Mouse (Mus musculus) neural tube, embryonic 14.5 days (tissue): Measurements from ENCODE around the gene Coil. TPM values are rescaled to one million over a fixed set of nuclear protein-coding genes. Genes with fewer than 3 reads are reported as not detected.
"Not testable (repeated sequence)": the region's sequence is repeated elsewhere in the genome, so short reads cannot be mapped to it uniquely, and the experiment has no call there.

ENCODE experiments used
- ATAC-seq: fragments of 200-750 bp; cut with Nextera tagmentation; 2 replicates; pipeline ENCODE4 v1.8.0; 2017; ENCODE audit warnings: low read depth, mild to moderate bottlenecking, moderate TSS enrichment, moderate library complexity
- H3K27ac ChIP-seq: fragments of 300-500 bp; sonication (generic); 2 replicates; pipeline ENCODE4 v1.5.1; 2014; ENCODE audit warnings: low read depth, mild to moderate bottlenecking, control low read depth, low read length, moderate library complexity, mixed read lengths
- H3K27me3 ChIP-seq: fragments of 300-500 bp; sonication (generic); 2 replicates; pipeline ENCODE4 v1.6.1; 2014; ENCODE audit warnings: low read length; ENCODE audit not compliant: control insufficient read depth, insufficient read depth
- H3K36me3 ChIP-seq: fragments of 300-500 bp; sonication (generic); 2 replicates; pipeline ENCODE4 v1.6.1; 2014; ENCODE audit warnings: low read length, mixed read lengths; ENCODE audit not compliant: control insufficient read depth, insufficient read depth
- H3K4me1 ChIP-seq: fragments of 300-500 bp; sonication (generic); 2 replicates; pipeline ENCODE4 v1.6.1; 2014; ENCODE audit warnings: low read length; ENCODE audit not compliant: control insufficient read depth, insufficient read depth
- H3K4me2 ChIP-seq: fragments of 300-500 bp; sonication (generic); 2 replicates; pipeline ENCODE4 v1.6.1; 2014; ENCODE audit warnings: mild to moderate bottlenecking, low read depth, low read length, control low read depth
- H3K4me3 ChIP-seq: fragments of 300-500 bp; sonication (generic); 2 replicates; pipeline ENCODE4 v1.5.1; 2014; ENCODE audit warnings: low read depth, low read length, control low read depth, mixed read lengths
- H3K9ac ChIP-seq: fragments of 300-500 bp; sonication (generic); replicated peaks from 2 replicates; pipeline ENCODE4 v1.6.1; 2014; ENCODE audit warnings: low read depth, mild to moderate bottlenecking, control low read depth, low read length, mixed read lengths
- H3K9me3 ChIP-seq: fragments of 300-500 bp; sonication (generic); 2 replicates; pipeline ENCODE4 v1.6.1; 2016; ENCODE audit warnings: low read length; ENCODE audit not compliant: control insufficient read depth
- WGBS: fragments of 180-500 bp; shearing (Covaris S2); extraction: QIAGEN DNeasy Blood & Tissue Kit; methylation state at CpG from one replicate; pipeline ENCODE4 v1.1.7; 2014; 5-methylcytosine and 5-hydroxymethylcytosine counted together
- polyA plus RNA-seq: library from polyadenylated mRNA; unstranded; fragments of >200 nt; fragmentation: Nextera tagmentation; extraction: Ambion mirVana; gene quantifications from 2 replicates; pipeline ENCODE4 v1.2.1, GENCODE M21; 2014

Gene Coil
- polyA plus RNA-seq, 1 experiment from 2014 or later: 17.0 TPM

DNA sequence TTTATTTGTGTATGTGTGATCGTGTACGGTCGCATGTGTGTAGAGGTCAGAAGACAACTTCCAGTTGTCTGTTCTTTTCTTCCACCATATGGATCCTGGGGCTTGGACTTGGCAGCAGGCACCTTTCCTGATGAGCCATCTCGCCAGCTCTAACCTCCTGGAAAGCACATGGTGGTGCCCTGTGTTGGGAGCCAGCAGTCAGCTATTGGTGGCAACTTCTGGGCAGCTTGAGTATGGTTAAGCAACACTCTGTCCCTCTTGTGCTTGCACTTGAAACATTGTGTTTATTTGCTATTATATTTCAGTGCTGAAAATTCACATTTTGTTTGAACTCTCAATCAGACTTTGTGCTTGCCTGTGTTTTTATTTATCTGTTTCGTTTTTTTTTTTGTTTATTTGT is 18.9 kb downstream of the Coil start:
- peaks cover 11% of the 10 kb centered on the region; the same call in 1 of the 2 replicates for H3K36me3 ChIP-seq

DNA sequence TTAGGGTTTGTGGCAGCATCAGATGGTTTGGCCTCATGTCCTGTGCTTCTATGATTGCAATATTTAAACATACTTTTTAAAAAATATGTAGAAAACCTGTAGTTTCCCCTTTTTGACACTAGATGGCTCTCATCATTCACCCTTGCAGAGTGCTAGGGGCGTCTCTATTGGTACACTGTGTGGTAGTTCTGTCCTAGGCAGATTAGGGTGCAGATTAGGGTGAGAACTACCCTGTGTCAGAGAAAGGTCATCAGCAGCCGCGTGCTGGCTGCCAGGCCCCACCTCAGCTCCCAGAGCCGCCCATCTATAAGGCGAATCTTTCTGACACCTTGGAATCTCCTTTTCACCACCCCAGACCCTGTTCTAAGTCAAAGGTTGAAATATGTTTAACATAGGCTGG is 19.5 kb downstream of the Coil start:
- 71% methylated on average over 5 of the region's 5 CpGs for whole genome bisulfite sequencing
- ATAC-seq: no peak

More for the DNA sequence above, 18.9 kb downstream of the Coil start:
- Histone ChIP-seq H3K27me3 (no peaks in the 10 kb centered on the region), H3K4me1 (no peaks in the 10 kb centered on the region), H3K9ac (no peak overlapping the region), H3K27ac (no peak overlapping the region), H3K9me3 (no peaks in the 10 kb centered on the region), H3K4me2 (no peak overlapping the region), H3K4me3 (no peak overlapping the region)
- 82% methylated on average over 5 of the region's 5 CpGs for WGBS
- ATAC-seq: no peak

DNA sequence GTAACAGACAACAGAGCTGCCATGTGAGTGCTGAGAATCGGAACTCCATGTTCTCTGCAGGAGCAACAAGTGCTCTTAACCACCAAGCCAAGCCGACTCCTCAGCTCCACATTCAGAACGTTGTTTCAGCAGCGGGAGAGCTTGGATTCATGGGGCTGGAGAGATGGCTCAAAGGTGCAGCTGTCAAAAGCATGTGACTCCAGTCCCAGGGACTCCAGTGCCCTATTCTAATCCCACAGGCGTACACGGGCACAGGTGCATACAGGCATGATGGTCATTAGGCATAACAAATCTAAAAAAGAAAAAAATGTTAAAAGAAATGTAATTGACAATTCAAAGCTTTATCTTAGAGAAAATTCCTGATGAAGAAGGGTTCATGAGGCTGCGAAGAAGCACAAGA is 23.1 kb downstream of the Coil start:
- WGBS: 56% methylated on average over 7 of the region's 7 CpGs
- no peaks in the 10 kb centered on the region for H3K4me1 ChIP-seq
- no peaks in the 10 kb centered on the region for H3K27me3 ChIP-seq
- H3K4me3 ChIP-seq: no peak overlapping the region
- no peak overlapping the region for H3K4me2 ChIP-seq
- H3K36me3 ChIP-seq: no peaks in the 10 kb centered on the region
- no peaks in the 10 kb centered on the region for H3K9me3 ChIP-seq
- ATAC-seq: no peak
- H3K9ac ChIP-seq: no peak overlapping the region
- H3K27ac ChIP-seq: no peak overlapping the region

More for the DNA sequence above, 19.5 kb downstream of the Coil start:
- Histone ChIP-seq H3K4me2 (no peak overlapping the region), H3K4me3 (no peak overlapping the region), H3K9me3 (no peaks in the 10 kb centered on the region), H3K9ac (no peak overlapping the region), H3K27me3 (no peaks in the 10 kb centered on the region), H3K4me1 (no peaks in the 10 kb centered on the region), H3K36me3 (peaks cover 11% of the 10 kb centered on the region; the same call in 1 of the 2 replicates), H3K27ac (no peak overlapping the region)

DNA sequence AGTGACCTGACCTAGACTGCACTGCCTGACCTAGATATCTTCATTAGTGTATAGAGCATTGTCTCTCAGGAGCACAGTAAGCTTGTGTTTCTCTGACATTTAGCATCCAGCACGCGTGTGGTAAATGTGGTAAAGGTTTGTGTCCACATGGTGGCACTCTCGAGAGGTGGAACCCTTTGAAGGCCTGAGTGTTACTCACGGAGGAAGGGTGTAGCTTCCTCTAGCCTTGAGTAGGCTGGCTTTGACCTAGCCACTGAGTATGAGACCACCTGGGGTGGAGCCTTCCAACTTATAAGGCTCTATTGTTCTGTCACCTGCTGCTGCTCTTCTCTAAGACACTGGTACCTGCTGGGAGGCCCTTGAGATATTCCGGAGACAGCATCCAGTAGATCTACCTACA is 23.6 kb downstream of the Coil start:
- WGBS: 21% methylated on average over 5 of the region's 5 CpGs
- Histone ChIP-seq H3K9ac (no peak overlapping the region), H3K9me3 (no peaks in the 10 kb centered on the region), H3K27ac (no peak overlapping the region), H3K27me3 (no peaks in the 10 kb centered on the region), H3K36me3 (no peaks in the 10 kb centered on the region), H3K4me3 (no peak overlapping the region), H3K4me1 (no peaks in the 10 kb centered on the region), H3K4me2 (no peak overlapping the region)
- ATAC-seq: no peak

DNA sequence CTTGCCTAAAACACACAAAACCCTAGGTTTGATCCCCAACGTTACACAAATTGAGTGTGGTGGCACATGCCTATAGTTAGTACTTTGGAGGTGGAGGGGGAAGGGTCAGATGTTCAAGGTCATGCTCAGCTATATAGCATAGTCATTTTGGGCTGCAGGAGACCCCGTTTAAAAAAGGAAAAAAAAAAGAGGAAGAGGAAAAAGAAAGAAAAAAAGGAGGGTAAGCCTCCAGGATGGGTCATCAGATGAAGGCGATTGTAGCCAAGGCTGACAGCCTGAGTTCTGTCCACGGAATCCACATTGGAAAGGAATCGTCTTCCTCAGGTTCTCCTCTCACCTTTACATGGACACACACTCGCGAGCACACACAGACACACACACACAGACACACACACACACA is 24.4 kb downstream of the Coil start:
- no peak overlapping the region for H3K4me3 ChIP-seq
- WGBS: 93% methylated on average over 7 of the region's 7 CpGs

DNA sequence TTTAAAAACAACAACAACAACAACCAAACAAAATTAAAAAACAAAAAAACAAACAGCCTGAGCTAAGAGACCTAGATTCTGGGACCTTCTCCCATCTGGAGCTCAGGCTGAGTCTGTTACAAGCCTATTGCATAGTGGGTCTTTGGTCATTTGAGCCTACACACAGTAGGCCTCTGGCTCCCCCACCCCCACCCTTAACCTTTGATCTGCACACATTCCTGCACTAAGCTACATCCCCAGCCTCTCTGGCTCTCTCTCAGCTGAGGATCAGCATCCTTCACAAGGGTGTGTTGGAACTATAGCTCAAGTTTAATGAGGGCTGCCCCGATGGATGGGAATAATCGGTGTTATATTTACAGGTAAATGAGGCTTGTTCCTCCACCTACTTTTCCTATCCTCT is 25.6 kb downstream of the Coil start:
- no peaks in the 10 kb centered on the region for H3K4me1 ChIP-seq
- H3K4me3 ChIP-seq: no peak overlapping the region
- H3K9ac ChIP-seq: no peak overlapping the region
- peaks cover 11% of the 10 kb centered on the region; the same call in 1 of the 2 replicates for H3K27me3 ChIP-seq
- no peak overlapping the region for H3K4me2 ChIP-seq
- no peaks in the 10 kb centered on the region for H3K36me3 ChIP-seq
- no peaks in the 10 kb centered on the region for H3K9me3 ChIP-seq
- ATAC-seq: no peak
- 90% methylated on average over 2 of the region's 2 CpGs for WGBS
- H3K27ac ChIP-seq: no peak overlapping the region

More for the DNA sequence above, 24.4 kb downstream of the Coil start:
- ATAC-seq: no peak
- no peak overlapping the region for H3K4me2 ChIP-seq
- H3K9me3 ChIP-seq: no peaks in the 10 kb centered on the region
- no peaks in the 10 kb centered on the region for H3K4me1 ChIP-seq
- no peak overlapping the region for H3K9ac ChIP-seq
- H3K36me3 ChIP-seq: no peaks in the 10 kb centered on the region
- peaks cover 5% of the 10 kb centered on the region; the same call in 1 of the 2 replicates for H3K27me3 ChIP-seq
- H3K27ac ChIP-seq: no peak overlapping the region

- Histone ChIP-seq H3K9me3 (no peaks in the 10 kb centered on the region), H3K4me1 (no peaks in the 10 kb centered on the region), H3K27ac (no peak overlapping the region; the same call in 1 of the 2 replicates), H3K27me3 (peaks cover 11% of the 10 kb centered on the region; the same call in 1 of the 2 replicates), H3K36me3 (no peaks in the 10 kb centered on the region), H3K4me2 (no peak overlapping the region), H3K9ac (no peak overlapping the region), H3K4me3 (no peak overlapping the region)
- ATAC-seq: no peak
- 79% methylated on average over 7 of the region's 7 CpGs for WGBS
Measured at GRCm38 (mm10) chr11:88996427-88996826, 26.4 kb downstream of the Coil start.

DNA sequence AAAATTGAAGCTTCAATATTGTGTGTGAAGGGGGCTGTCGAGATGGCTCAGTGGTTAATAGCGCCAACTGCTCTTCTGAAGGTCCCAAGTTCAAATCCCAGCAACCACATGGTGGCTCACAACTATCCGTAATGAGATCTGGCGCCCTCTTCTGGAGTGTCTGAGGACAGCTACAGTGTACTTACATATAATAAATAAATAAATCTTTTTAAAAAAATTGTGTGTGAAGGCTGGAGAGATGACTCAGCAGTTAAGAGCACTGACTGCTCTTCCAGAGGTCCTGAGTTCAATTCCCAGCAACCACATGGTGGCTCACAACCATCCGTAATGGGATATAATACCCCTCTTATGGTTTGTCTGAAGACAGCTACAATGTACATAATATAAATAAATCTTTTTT is 27.3 kb downstream of the Coil start:
- H3K4me1 ChIP-seq, H3K27ac ChIP-seq: not testable (repeated sequence)
- 91% methylated on average over 5 of the region's 5 CpGs for WGBS

DNA sequence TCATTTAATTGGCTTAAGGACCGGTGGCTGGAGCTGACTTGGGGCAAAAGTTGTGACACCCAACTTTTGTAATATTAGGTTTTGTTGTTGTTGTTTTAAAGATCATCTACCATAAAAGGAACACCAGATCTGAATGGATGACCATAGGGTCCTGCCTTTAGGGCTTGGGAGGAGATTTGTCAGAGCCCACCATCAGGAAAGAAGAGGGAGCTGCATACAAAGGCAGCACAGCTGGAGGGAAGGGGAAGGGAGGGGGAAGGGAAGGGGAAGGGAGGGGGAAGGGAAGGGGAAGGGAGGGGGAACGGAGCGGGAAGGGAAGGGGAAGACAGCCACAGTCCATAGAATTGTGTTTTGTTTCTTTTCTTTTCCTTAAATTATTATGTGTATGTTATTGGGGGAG is 28.4 kb downstream of the Coil start:
- H3K4me1 ChIP-seq: no peaks in the 10 kb centered on the region
- 20% methylated on average over 3 of the region's 3 CpGs for WGBS
- H3K4me2 ChIP-seq: no peak overlapping the region
- H3K9ac ChIP-seq: no peak overlapping the region
- H3K4me3 ChIP-seq: no peak overlapping the region
- H3K36me3 ChIP-seq: no peaks in the 10 kb centered on the region
- no peaks in the 10 kb centered on the region for H3K9me3 ChIP-seq
- no peak for ATAC-seq
- H3K27ac ChIP-seq: no peak overlapping the region
- peaks cover 11% of the 10 kb centered on the region; the same call in 1 of the 2 replicates for H3K27me3 ChIP-seq

More for the DNA sequence above, 27.3 kb downstream of the Coil start:
- peaks cover 11% of the 10 kb centered on the region; the same call in 1 of the 2 replicates for H3K27me3 ChIP-seq
- H3K36me3 ChIP-seq, ATAC-seq, H3K9ac ChIP-seq, H3K4me3 ChIP-seq, H3K4me2 ChIP-seq, H3K9me3 ChIP-seq: not testable (repeated sequence)
